Mouse (Mus musculus) CH12.LX (cell line): ENCODE measurements around the gene Nsun6.

Source experiments
- CTCF ChIP-seq, 2 experiments: IDR thresholded peaks in 1 of 2; conservative IDR thresholded peaks in 1 of 2; 2 replicates each; pipeline ENCODE4 v1.5.1; 2011 to 2012; ENCODE audit warnings: low read depth in 2 of 2, low read length in 2 of 2, improper control_type of control experiment in 1 of 2, inconsistent platforms in 1 of 2, mild to moderate bottlenecking in 1 of 2, moderate library complexity in 1 of 2
- KAT2A ChIP-seq: IDR thresholded peaks from 2 replicates; pipeline ENCODE4 v1.6.1; 2012; ENCODE audit warnings: low read length, improper control_type of control experiment, inconsistent platforms; ENCODE audit not compliant: insufficient replicate concordance
- POLR2A ChIP-seq: IDR thresholded peaks from 2 replicates; pipeline ENCODE4 v1.6.1; 2011; ENCODE audit warnings: low read depth, mild to moderate bottlenecking, improper control_type of control experiment, low read length
- TCF12 ChIP-seq: IDR thresholded peaks from 2 replicates; pipeline ENCODE4 v1.6.1; 2014; ENCODE audit warnings: low read depth, mild to moderate bottlenecking, inconsistent platforms, low read length, improper control_type of control experiment
- UBTF ChIP-seq: IDR thresholded peaks from 2 replicates; pipeline ENCODE4 v1.6.1; 2012; ENCODE audit warnings: low read depth, mild to moderate bottlenecking, inconsistent platforms, low read length, improper control_type of control experiment, moderate library complexity
- ZC3H11A ChIP-seq: IDR thresholded peaks from 2 replicates; pipeline ENCODE4 v1.6.1; 2012; ENCODE audit warnings: low read depth, mild to moderate bottlenecking, inconsistent platforms, low read length, improper control_type of control experiment

DNA sequence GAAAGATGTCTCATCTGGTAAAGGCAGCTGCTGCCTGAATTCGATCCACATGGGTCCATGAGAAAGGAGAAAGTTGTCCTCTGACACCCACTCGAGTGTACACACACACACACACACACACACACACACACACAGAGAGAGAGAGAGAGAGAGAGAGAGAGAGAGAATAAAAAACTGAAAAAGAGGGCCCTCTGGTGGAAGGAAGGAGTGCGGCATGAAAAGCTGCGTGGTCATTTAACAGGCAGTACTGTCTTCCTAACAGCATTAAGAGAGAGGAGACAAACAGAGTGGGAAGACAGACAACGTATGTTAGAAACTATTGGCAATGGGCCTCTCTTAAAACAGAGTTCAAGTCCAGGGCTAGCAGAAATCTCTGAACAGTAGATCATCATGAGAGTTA lies 14.5 kb downstream of the Nsun6 start:
- TF ChIP-seq CTCF (conservative IDR thresholded peaks at IDR 0.05 in 1 of 2, IDR thresholded peaks at IDR 0.05 in 1 of 2; ENCODE audit: low read depth in 2 of 2, low read length in 2 of 2) (peak; percentile 40 to 69; a peak in 3 of 4 replicates), ZC3H11A (no peak), POLR2A (no peak), KAT2A (no peak), TCF12 (no peak), UBTF (no peak)
